Mouse (Mus musculus): ENCODE data around the gene Olfr575.

GRCm38 (mm10) chr7:102975843-102976242 is 17.3 kb upstream of the Olfr575 start, which contains the start of gene Olfr577:
- no peak for TF ChIP-seq CTCF (IDR thresholded peaks at IDR 0.05; ENCODE audit: low read depth)
- no peak for TF ChIP-seq EP300 (IDR thresholded peaks at IDR 0.05; ENCODE audit: low read depth)

Data from liver, embryonic 14.5 days (tissue).